Mouse (Mus musculus) lung, postnatal 25 days (tissue): Measurements from ENCODE around the gene Xkr7.

Source experiments
- DNase-seq: peaks from one replicate; pipeline ENCODE4 v3.0.0; 2022; ENCODE audit warnings: low spot score

Gene Xkr7

GRCm38 (mm10) chr2:153071491-153072184 is 40.0 kb downstream of the Xkr7 start:
- DNase-seq, result no peak

- DNase-seq, result no peak
These were observed 43.0 kb downstream of the Xkr7 start for GRCm38 (mm10) chr2:153074651-153075050.

- DNase-seq, result no peak
These were observed 44.3 kb downstream of the Xkr7 start for GRCm38 (mm10) chr2:153075961-153076360.

GRCm38 (mm10) chr2:153080841-153081523 is 49.3 kb downstream of the Xkr7 start:
- peak; percentile 78 for DNase-seq

- no peak for DNase-seq
These were observed 50.2 kb downstream of the Xkr7 start for GRCm38 (mm10) chr2:153081866-153082265.

- peak; percentile 41 for DNase-seq
These were observed 51.6 kb downstream of the Xkr7 start for GRCm38 (mm10) chr2:153083275-153083674.

GRCm38 (mm10) chr2:153083824-153084223 is 52.2 kb downstream of the Xkr7 start:
- DNase-seq, result no peak

GRCm38 (mm10) chr2:153084261-153084976 is 52.8 kb downstream of the Xkr7 start:
- peak; percentile 53 for DNase-seq

GRCm38 (mm10) chr2:153085556-153085955 is 53.9 kb downstream of the Xkr7 start:
- DNase-seq, result no peak

- DNase-seq, result no peak
These were observed 54.5 kb downstream of the Xkr7 start for GRCm38 (mm10) chr2:153086166-153086565.

- DNase-seq, result no peak
These were observed 55.4 kb downstream of the Xkr7 start for GRCm38 (mm10) chr2:153087091-153087490.

- DNase-seq, result no peak
These were observed 57.7 kb downstream of the Xkr7 start for GRCm38 (mm10) chr2:153089316-153089715.

- peak; percentile 85 for DNase-seq
These were observed 59.0 kb downstream of the Xkr7 start for GRCm38 (mm10) chr2:153090551-153091165.
